Mouse (Mus musculus): ENCODE measurements at regions not wholly inside any gene's neighbourhood (a gene's known extent, or its start where the extent isn't known, plus 50 kb on each side); places are given as distances from the start of the nearest gene placed in this dataset.

GRCm38 (mm10) chr5:67532756-67533255, 74.9 kb upstream of the Shisa3 start:
- Histone ChIP-seq H3K27me3 (ENCODE audit: control insufficient read depth, insufficient read depth, low read length) (no peaks in the 10 kb centered on the region), H3K4me2 (ENCODE audit: low read depth, low read length) (peak overlapping the region; percentile 54), H3K4me3 (ENCODE audit: low read length) (peak overlapping the region; percentile 29), H3K9me3 (replicated peaks; ENCODE audit: control insufficient read depth, low read length) (no peaks in the 10 kb centered on the region), H3K4me1 (ENCODE audit: control insufficient read depth, insufficient read depth, low read length) (no peaks in the 10 kb centered on the region; the same call in 1 of the 2 replicates), H3K9ac (ENCODE audit: low read length) (no peak overlapping the region), H3K27ac (ENCODE audit: low read length) (no peak overlapping the region), H3K36me3 (ENCODE audit: control insufficient read depth, insufficient read depth) (no peaks in the 10 kb centered on the region)
- peak; percentile 50; the same call in 1 of the 2 replicates for ATAC-seq (replicated peaks; ENCODE audit: extremely low read depth, insufficient read depth, low FRiP score)
- 25% methylated on average over 15 of the region's 15 CpGs for WGBS

- H3K9ac ChIP-seq (ENCODE audit: low read length), result no peak overlapping the region
- H3K4me1 ChIP-seq (ENCODE audit: control insufficient read depth, insufficient read depth, low read length), result peaks cover 3% of the 10 kb centered on the region; the same call in 1 of the 2 replicates
- H3K36me3 ChIP-seq (ENCODE audit: control insufficient read depth, insufficient read depth), result no peaks in the 10 kb centered on the region
- no peak for ATAC-seq (replicated peaks; ENCODE audit: extremely low read depth, insufficient read depth, low FRiP score)
- no peaks in the 10 kb centered on the region for H3K27me3 ChIP-seq (ENCODE audit: control insufficient read depth, insufficient read depth, low read length)
- no peaks in the 10 kb centered on the region for H3K9me3 ChIP-seq (replicated peaks; ENCODE audit: control insufficient read depth, low read length)
- no peak overlapping the region for H3K4me3 ChIP-seq (ENCODE audit: low read length)
- WGBS, result 80% methylated on average over 7 of the region's 7 CpGs
- H3K27ac ChIP-seq (ENCODE audit: low read length), result no peak overlapping the region
- H3K4me2 ChIP-seq (ENCODE audit: low read depth, low read length), result no peak overlapping the region
Observed at GRCm38 (mm10) chr5:67534056-67534455, 73.6 kb upstream of the Shisa3 start.

DNA sequence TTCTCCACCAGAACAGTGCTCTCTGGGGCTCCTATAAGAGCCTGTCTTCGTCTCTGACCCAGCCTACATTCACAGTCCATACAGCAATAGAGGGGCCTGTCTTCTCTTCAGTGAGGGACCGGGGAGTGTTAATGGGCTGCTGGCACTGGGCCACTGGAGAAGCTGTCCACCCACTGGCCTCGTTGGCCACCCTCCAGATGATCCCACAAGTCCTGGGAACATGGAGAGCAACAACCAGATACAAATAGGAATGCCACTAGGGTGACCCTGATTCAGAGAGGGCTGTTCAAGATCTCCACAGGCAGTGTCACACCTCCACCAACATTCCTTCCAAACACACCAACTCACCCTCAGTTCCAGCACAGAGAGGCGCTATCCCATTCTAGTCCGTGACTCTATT, 69.7 kb upstream of the Shisa3 start:
- Histone ChIP-seq H3K4me1 (ENCODE audit: control insufficient read depth, insufficient read depth, low read length) (peaks cover 5% of the 10 kb centered on the region; the same call in 1 of the 2 replicates), H3K27me3 (ENCODE audit: control insufficient read depth, insufficient read depth, low read length) (no peaks in the 10 kb centered on the region), H3K9ac (ENCODE audit: low read length) (no peak overlapping the region), H3K36me3 (ENCODE audit: control insufficient read depth, insufficient read depth) (no peaks in the 10 kb centered on the region), H3K4me2 (ENCODE audit: low read depth, low read length) (no peak overlapping the region), H3K9me3 (replicated peaks; ENCODE audit: control insufficient read depth, low read length) (no peaks in the 10 kb centered on the region), H3K27ac (ENCODE audit: low read length) (no peak overlapping the region), H3K4me3 (ENCODE audit: low read length) (no peak overlapping the region)
- 44% methylated on average over 5 of the region's 5 CpGs for WGBS
- ATAC-seq (replicated peaks; ENCODE audit: extremely low read depth, insufficient read depth, low FRiP score), result peak; percentile 45

DNA sequence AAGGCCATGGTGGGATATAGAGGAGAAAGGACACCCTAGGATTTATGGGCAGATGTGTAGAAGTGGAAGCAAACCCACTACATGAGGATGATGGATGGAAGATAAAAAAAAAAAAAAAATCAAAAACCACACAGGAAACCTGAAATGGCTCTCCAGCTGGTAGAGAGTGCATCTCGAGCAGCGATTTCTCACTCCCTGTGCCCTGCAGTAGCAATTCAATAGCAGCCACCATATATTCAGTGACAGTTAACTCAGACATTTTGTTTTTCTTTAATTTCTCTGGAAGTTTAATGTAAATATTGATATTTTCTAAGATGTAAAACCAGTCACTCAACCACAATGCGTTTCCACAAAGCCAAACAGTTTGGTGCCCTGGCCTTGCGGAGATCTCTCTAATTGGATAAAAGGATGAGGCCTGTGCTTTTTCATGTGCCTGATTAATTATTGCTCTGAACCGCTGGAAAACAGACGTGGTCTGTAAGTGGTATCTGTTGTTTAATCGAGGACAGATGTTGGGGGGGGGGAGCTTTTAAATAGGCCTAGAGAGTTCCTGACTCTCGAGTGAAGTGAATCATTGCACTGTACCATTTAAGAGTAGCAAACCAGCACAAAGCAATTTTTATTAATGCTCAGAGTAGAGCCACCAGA, 68.0 kb upstream of the Shisa3 start:
- Histone ChIP-seq H3K36me3 (ENCODE audit: control insufficient read depth, insufficient read depth) (no peaks in the 10 kb centered on the region), H3K4me1 (ENCODE audit: control insufficient read depth, insufficient read depth, low read length) (peaks cover 5% of the 10 kb centered on the region; the same call in 1 of the 2 replicates), H3K9me3 (replicated peaks; ENCODE audit: control insufficient read depth, low read length) (no peaks in the 10 kb centered on the region), H3K27ac (ENCODE audit: low read length) (no peak overlapping the region), H3K27me3 (ENCODE audit: control insufficient read depth, insufficient read depth, low read length) (no peaks in the 10 kb centered on the region), H3K9ac (ENCODE audit: low read length) (no peak overlapping the region), H3K4me2 (ENCODE audit: low read depth, low read length) (no peak overlapping the region), H3K4me3 (ENCODE audit: low read length) (no peak overlapping the region)
- ATAC-seq (replicated peaks; ENCODE audit: extremely low read depth, insufficient read depth, low FRiP score), result no peak
- WGBS, result 69% methylated on average over 8 of the region's 8 CpGs

- Histone ChIP-seq H3K27ac (ENCODE audit: low read length) (no peak overlapping the region), H3K4me2 (ENCODE audit: low read depth, low read length) (no peak overlapping the region), H3K27me3 (ENCODE audit: control insufficient read depth, insufficient read depth, low read length) (no peaks in the 10 kb centered on the region), H3K9me3 (replicated peaks; ENCODE audit: control insufficient read depth, low read length) (0 out of 2 replicates have a peak, but pooled peaks cover 3% of the 10 kb centered on the region), H3K36me3 (ENCODE audit: control insufficient read depth, insufficient read depth) (no peaks in the 10 kb centered on the region), H3K4me1 (ENCODE audit: control insufficient read depth, insufficient read depth, low read length) (peaks cover 5% of the 10 kb centered on the region; the same call in 1 of the 2 replicates), H3K9ac (ENCODE audit: low read length) (no peak overlapping the region), H3K4me3 (ENCODE audit: low read length) (no peak overlapping the region)
- ATAC-seq (replicated peaks; ENCODE audit: extremely low read depth, insufficient read depth, low FRiP score), result 0 out of 2 replicates have a peak, but pooled peaks have one; percentile 23
- WGBS, result 35% methylated on average over 3 of the region's 3 CpGs
Observed at GRCm38 (mm10) chr5:67541867-67542266, 65.8 kb upstream of the Shisa3 start.

DNA sequence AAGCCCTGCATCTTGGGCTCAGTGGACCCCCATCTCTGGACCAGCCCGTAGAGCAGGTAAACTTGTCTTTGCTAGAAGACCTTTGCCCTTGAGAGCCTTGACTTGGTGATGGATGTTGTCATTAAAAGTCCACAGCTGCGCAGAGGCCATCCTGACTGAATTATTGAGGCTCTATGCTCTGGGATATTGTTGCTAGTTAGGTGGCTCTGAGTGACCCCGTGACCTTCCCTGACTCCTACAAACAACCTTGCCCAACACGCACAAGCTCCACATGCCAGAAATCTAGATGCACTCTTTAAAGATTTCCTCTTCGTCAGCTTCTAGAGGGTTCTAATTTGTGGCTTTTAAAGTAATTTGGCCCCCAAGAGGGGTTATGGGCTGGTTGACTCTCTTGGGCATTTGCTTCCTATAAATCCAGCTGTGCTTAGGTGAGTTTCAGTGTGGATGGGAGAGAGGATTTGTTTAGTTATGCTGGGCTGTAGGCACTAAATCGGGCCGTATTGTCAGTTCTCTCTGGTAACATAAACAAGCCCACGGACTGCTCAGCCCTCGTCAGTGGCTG, 63.6 kb upstream of the Shisa3 start:
- Histone ChIP-seq H3K4me3 (ENCODE audit: low read length) (no peak overlapping the region), H3K36me3 (ENCODE audit: control insufficient read depth, insufficient read depth) (no peaks in the 10 kb centered on the region), H3K9ac (ENCODE audit: low read length) (no peak overlapping the region), H3K4me1 (ENCODE audit: control insufficient read depth, insufficient read depth, low read length) (peaks cover 2% of the 10 kb centered on the region; the same call in 1 of the 2 replicates), H3K27me3 (ENCODE audit: control insufficient read depth, insufficient read depth, low read length) (no peaks in the 10 kb centered on the region), H3K9me3 (replicated peaks; ENCODE audit: control insufficient read depth, low read length) (0 out of 2 replicates have a peak, but pooled peaks cover 3% of the 10 kb centered on the region), H3K4me2 (ENCODE audit: low read depth, low read length) (no peak overlapping the region), H3K27ac (ENCODE audit: low read length) (no peak overlapping the region)
- no peak for ATAC-seq (replicated peaks; ENCODE audit: extremely low read depth, insufficient read depth, low FRiP score)
- 65% methylated on average over 9 of the region's 9 CpGs for WGBS

DNA sequence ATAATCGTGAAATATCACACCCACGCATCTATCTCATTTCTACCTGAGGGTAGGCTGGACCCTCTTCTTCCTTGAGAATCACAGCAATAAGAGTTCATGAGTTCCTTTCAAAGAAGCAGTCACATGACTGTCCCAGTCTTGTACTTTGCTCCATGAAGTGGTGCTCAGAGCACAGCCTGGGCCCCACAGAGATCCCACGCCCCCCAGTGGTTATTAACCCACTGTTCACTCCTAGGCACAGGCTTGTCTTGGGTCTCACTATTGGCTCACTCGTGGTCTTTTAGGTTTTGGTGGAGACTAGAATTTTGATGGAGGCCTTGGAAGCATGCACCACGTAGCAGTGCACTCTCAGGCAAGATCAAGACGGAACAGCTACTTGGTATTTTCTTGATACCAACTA, 57.4 kb upstream of the Shisa3 start:
- Histone ChIP-seq H3K27ac (ENCODE audit: low read length) (no peak overlapping the region), H3K36me3 (ENCODE audit: control insufficient read depth, insufficient read depth) (no peaks in the 10 kb centered on the region), H3K4me3 (ENCODE audit: low read length) (no peak overlapping the region), H3K4me2 (ENCODE audit: low read depth, low read length) (no peak overlapping the region), H3K9ac (ENCODE audit: low read length) (no peak overlapping the region), H3K27me3 (ENCODE audit: control insufficient read depth, insufficient read depth, low read length) (no peaks in the 10 kb centered on the region), H3K4me1 (ENCODE audit: control insufficient read depth, insufficient read depth, low read length) (no peaks in the 10 kb centered on the region), H3K9me3 (replicated peaks; ENCODE audit: control insufficient read depth, low read length) (0 out of 2 replicates have a peak, but pooled peaks cover 3% of the 10 kb centered on the region)
- 88% methylated on average over 6 of the region's 6 CpGs for WGBS
- ATAC-seq (replicated peaks; ENCODE audit: extremely low read depth, insufficient read depth, low FRiP score), result no peak

- H3K36me3 ChIP-seq (ENCODE audit: control insufficient read depth, insufficient read depth), result no peaks in the 10 kb centered on the region
- no peaks in the 10 kb centered on the region for H3K4me1 ChIP-seq (ENCODE audit: control insufficient read depth, insufficient read depth, low read length)
- no peak overlapping the region for H3K27ac ChIP-seq (ENCODE audit: low read length)
- H3K27me3 ChIP-seq (ENCODE audit: control insufficient read depth, insufficient read depth, low read length), result no peaks in the 10 kb centered on the region
- 78% methylated on average over 6 of the region's 6 CpGs for WGBS
- no peak overlapping the region for H3K4me2 ChIP-seq (ENCODE audit: low read depth, low read length)
- no peak overlapping the region for H3K9ac ChIP-seq (ENCODE audit: low read length)
- no peaks in the 10 kb centered on the region for H3K9me3 ChIP-seq (replicated peaks; ENCODE audit: control insufficient read depth, low read length)
- no peak for ATAC-seq (replicated peaks; ENCODE audit: extremely low read depth, insufficient read depth, low FRiP score)
- H3K4me3 ChIP-seq (ENCODE audit: low read length), result no peak overlapping the region
Observed at GRCm38 (mm10) chr5:67551668-67552390, 55.9 kb upstream of the Shisa3 start.

- Histone ChIP-seq H3K36me3 (ENCODE audit: control insufficient read depth, insufficient read depth) (no peaks in the 10 kb centered on the region), H3K27me3 (ENCODE audit: control insufficient read depth, insufficient read depth, low read length) (no peaks in the 10 kb centered on the region), H3K4me3 (ENCODE audit: low read length) (no peak overlapping the region), H3K9me3 (replicated peaks; ENCODE audit: control insufficient read depth, low read length) (no peaks in the 10 kb centered on the region), H3K9ac (ENCODE audit: low read length) (no peak overlapping the region), H3K4me2 (ENCODE audit: low read depth, low read length) (no peak overlapping the region), H3K27ac (ENCODE audit: low read length) (no peak overlapping the region), H3K4me1 (ENCODE audit: control insufficient read depth, insufficient read depth, low read length) (no peaks in the 10 kb centered on the region)
- WGBS, result 82% methylated on average over 2 of the region's 2 CpGs
- no peak for ATAC-seq (replicated peaks; ENCODE audit: extremely low read depth, insufficient read depth, low FRiP score)
Observed at GRCm38 (mm10) chr5:67552865-67553264, 54.8 kb upstream of the Shisa3 start.

All from heart, embryonic 16.5 days (tissue).